Mouse (Mus musculus) thymus, postnatal 10 days (tissue): Measurements from ENCODE around the gene Atp8b4.

Experiments used
- DNase-seq, 2 experiments: peaks; one replicate each; pipeline ENCODE4 v3.0.0; 2021; ENCODE audit warnings: low spot score in 2 of 2

Atp8b4 gene

GRCm38 (mm10) chr2:126434305-126434704 lies 66.2 kb downstream of the Atp8b4 start:
- DNase-seq: no peak

- no peak for DNase-seq
Measured at GRCm38 (mm10) chr2:126432481-126433066, 67.9 kb downstream of the Atp8b4 start.

GRCm38 (mm10) chr2:126429282-126429681 lies 71.2 kb downstream of the Atp8b4 start:
- peak in 1 of 2 experiments; percentile 64 for DNase-seq

DNA sequence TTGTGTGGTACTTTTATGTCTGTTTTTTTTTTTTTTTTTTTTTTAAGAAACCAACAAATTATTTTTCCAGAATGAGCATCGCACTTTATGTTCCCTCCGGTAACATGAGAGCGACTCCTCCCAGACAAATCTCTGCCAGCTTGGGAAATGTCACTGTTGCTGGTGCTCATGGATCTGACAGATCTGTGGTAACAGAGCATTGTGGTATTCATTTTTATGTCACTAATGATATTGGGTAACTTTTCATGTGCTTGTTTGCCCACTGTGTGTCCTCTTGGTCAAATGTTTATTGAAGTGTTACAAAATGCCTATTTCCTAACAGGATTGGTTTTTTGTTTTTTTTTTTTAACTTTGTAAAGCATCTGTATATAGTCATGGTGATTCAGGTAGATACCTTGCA lies 75.3 kb downstream of the Atp8b4 start:
- DNase-seq: no peak

DNA sequence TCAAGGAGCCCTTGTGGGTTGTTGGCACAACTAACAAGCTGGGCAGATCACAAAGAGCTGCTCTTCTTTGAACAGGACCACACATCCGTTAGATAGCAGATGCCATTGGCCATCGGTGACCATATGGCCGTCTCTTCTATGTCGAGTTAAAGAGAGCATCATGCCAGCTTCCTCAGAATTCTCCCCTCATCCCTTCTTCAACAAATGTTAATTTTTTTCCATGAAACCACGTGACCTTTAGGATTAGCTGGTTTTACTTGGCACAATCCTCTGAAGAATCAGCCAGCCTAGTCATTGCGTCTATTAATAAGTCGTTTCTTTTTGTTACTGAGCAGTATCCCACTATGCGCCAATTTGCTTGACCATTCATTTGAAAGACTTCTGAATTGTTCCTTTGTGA lies 75.8 kb downstream of the Atp8b4 start:
- no peak for DNase-seq

DNA sequence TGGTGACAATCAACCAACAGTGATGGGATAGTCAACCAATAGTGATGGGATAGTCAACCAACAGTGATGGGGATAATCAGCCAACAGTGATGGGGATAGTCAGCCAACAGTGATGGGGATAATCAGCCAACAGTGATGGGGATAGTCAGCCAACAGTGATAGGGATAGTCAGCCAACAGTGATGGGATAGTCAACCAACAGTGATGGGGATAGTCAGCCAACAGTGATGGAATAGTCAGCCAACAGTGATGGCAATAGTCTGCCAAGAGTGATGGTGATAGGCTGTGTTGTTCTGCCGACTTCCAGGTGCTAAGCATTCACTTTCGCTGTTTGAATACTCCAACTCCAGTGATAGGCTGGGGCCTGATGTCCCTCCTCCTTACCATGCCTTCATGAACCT lies 79.6 kb downstream of the Atp8b4 start:
- no peak for DNase-seq

DNA sequence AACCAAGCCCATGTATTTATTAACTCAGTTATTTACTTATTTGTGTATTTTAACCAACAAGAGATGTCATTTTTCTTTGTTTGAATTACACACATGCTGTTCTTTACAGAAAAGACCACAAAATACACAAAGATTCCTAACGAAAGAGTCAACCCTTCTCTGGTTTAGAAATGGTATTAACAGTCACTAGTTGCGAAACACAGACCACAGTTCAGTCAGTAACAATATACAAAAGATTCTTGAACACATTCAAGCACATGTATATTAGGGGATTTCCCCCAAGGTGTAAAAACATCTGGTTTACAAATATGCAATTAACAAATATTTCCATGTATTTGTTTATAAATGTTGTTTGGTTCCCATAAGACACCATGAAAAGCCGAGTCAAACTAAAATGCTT lies 81.6 kb downstream of the Atp8b4 start:
- no peak for DNase-seq

- no peak for DNase-seq
Measured at GRCm38 (mm10) chr2:126416772-126417171, 83.7 kb downstream of the Atp8b4 start.

DNA sequence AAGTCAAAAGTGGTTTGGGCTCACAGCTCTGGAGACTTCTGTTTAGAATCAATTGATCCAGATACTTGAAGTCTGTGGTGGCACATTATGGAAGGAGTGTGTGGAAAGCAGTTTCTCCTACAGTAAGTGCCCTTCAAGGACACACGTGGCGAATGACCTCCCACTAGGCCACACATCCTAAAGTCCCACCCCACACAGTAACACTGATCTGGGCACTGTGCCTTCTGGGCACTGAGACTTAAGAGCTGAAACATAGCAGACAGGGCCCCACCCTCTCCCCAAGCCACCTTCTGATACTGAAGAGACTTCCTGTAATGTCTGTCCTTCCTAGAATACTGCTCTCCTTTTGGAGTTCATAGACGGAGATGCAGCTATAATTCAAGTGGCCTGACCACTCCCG lies 84.5 kb downstream of the Atp8b4 start:
- no peak for DNase-seq

DNA sequence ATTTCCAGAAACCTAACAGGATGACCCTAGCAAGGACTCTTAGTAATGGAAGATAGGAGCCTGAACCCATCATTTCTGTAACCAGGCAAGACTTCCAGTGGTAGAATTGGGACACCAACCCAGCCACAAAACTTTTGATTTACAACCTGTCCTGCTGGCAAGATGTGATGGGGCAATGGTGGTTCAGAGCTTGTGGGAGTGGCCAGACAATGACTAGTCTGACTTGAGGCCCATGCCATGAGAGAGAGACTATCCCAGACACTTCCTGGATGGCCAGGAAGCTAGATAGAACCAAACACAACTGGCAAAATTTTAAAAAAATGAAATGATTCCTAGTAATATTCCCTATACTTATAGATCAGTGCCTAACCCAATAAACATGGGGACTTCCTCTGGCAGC lies 87.7 kb downstream of the Atp8b4 start:
- no peak for DNase-seq

DNA sequence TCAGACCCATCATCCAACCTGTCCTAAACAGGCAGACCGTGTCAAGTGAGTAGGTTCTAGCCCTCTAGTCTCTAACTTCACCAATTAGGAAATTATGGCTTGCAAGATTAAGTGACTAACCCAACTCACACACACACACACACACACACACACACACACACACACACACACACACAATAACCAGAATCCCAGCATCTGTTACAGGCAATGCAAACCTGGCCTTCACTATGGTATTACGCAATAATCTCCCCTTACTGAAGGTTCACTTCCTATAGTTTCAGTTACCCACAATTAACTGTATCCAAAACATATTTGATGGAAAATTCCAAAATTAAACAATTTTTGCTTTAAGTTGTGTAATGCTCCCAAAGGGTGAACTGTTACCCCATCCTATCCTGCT lies 101.0 kb downstream of the Atp8b4 start:
- no peak for DNase-seq

GRCm38 (mm10) chr2:126399017-126399416 lies 101.5 kb downstream of the Atp8b4 start:
- DNase-seq: no peak

GRCm38 (mm10) chr2:126398216-126398615 lies 102.3 kb downstream of the Atp8b4 start:
- DNase-seq: no peak

GRCm38 (mm10) chr2:126397513-126397912 lies 103.0 kb downstream of the Atp8b4 start:
- DNase-seq: no peak

- DNase-seq: no peak
Measured at GRCm38 (mm10) chr2:126394924-126395323, 105.5 kb downstream of the Atp8b4 start.

- DNase-seq: no peak
Measured at GRCm38 (mm10) chr2:126387458-126388037, 112.9 kb downstream of the Atp8b4 start.

DNA sequence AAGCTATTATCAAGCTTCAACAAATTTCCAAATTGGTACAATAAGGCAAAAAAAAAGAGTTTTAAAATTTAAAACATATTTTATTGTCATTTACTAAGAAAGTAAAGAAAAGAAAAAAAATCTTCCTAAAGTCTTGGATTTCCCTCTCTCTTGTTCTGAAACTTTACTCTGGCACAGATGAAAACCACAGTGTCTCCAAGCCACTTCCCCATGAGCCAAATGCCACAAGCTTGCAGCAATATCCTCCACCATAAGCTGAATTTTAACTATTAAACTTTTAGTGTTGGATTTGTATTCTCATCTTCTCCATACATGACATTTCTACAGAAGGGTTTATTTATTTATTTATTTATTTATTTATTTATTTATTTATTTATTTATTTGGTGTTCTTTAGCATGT lies 114.4 kb downstream of the Atp8b4 start:
- no peak for DNase-seq

DNA sequence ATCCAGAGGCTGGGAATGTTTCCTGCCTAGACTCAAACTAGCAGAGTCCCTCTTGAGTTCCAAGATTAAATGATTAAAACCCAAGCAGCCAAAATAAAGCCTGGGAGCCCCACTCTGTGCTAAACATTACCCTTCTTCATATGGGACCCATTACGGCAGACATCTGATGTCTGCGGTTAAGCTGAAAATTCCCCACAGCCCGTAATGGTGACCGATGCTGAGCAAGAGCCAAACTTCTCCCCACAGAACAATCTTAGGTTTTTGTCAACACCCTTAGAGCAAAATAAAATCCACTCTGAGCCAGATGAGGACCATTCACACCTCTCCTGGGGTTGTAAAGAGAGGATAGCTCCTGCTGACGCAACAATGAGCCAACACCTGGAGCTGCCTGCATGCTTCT lies 120.2 kb downstream of the Atp8b4 start:
- no peak for DNase-seq

DNA sequence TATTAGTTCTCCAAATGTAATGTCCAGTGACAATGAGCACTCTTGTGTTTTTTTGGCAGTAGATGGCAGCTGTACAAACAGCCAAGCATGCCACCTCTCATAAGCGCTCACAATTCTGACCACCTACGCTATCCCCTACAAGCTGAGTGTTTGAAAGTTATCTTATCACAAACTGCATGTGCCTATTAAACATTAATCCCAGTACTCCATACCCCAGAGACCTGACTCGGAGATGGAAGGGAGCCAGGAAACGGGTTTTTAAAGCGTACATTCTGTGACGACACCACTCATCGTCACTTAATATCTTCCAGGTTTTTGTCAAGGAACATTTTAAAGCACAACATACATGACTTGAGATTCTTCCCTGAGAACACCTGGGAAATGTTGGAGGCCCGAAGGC lies 128.8 kb downstream of the Atp8b4 start:
- DNase-seq: no peak

DNA sequence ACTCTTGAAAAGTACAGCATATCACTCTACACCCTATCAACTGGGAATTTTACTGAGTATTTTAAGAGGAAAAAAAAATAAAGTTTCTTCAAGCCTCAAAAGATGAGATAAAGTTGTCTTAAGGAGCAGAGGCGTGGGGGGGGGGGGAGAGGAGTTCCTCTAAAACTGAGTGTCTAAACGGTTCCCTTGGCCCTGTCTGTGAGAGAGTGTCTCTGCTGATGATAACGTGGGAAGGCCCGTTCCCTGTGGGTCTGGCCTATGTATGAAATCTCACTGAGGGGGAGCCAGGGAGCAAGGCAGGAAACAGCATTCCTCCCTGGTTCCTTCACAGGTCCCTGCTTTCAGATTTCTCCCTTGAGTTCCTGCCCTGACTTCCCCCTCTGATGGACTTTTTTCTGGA lies 130.7 kb downstream of the Atp8b4 start:
- DNase-seq: no peak

DNA sequence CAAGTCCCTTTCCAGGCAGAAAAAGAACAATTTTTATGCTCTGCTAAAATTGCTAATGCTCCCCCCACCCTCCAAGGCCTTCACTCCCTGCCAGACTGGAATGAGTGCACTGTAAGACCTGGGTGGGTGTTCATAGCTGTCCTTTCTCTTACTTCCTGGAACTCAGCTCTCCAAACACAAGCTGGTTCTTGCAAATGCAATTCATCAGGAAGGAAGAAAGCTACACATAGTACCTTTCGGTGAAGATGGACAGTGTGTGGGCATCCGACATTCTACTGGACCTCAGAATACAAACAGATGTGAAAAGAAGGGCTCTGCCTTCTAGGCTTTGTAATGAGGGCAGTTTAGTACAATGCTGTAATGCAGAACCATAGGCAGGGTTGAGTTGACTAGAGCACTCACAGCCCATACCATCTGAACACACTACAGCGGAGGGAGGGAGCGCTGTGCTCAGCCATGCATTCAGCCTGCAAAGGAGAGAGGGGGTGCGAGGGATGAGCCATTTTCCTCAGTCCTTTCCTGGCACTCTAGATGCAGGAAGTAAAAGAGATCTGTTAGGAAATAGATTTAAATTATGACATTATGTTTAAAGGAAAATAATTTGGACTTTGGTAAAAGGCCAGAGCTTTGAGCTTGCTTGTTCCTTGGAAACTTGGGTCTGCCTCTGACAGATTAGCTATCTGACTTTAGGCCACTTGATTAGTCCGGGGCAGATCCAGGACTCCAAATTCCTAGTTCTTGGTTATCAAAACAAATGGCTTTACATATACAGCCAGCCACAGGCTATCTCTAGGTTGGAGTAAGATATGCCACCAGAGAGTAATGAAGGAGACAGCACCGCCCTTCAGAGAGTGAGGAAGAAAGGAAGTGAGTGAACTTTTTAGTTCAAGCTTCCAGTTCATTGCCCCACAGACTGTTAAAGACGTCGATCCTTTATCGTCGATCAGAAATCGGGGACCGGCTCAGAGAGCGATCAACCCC lies 136.4 kb downstream of the Atp8b4 start:
- DNase-seq: no peak

GRCm38 (mm10) chr2:126363050-126363744 lies 137.3 kb downstream of the Atp8b4 start:
- peak; percentile 30 to 80 for DNase-seq
